ENCODE assay signal across 12 mouse cellular contexts in genomic region chr11:98583571-98583970, GRCm38 (mm10). TPM values are rescaled to one million over a fixed set of nuclear protein-coding genes. Genes with fewer than 3 reads are reported as not detected.
A peak's percentile ranks its signal among the peaks of the same experiment; 100 is the strongest.
DNase-seq lines count a peak whose midpoint lies in the region; ATAC-seq and TF ChIP-seq lines count a peak whose summit lies in the region.
"Had no signal": no experiment of that assay in that cellular context is flagged by ENCODE, and none has a peak within 500 bp of the region (broad histone marks: within the 10 kb centered on the region; RNA-seq: fewer than 3 reads in every experiment).

No protein-coding gene starts in this region.

- peaks cover 19% of the 10 kb centered on the region; the same call in 1 of the 2 replicates for H3K36me3 ChIP-seq in kidney, postnatal 0 days (ENCODE audit: insufficient read depth, low read length)
- H3K36me3 ChIP-seq in CH12.LX (replicated peaks in 1 of 2; ENCODE audit: control insufficient read depth in 1 of 2, insufficient read depth in 1 of 2, low read length in 1 of 2): peaks cover 35 to 56% of the 10 kb centered on the region in 2 experiments
- peaks cover 18% of the 10 kb centered on the region for H3K36me3 ChIP-seq in liver, embryonic 15.5 days (replicated peaks)

- no peaks in the 10 kb centered on the region for H3K27me3 ChIP-seq in kidney, postnatal 0 days (ENCODE audit: insufficient read depth, low read length)
- no peaks in the 10 kb centered on the region for H3K27me3 ChIP-seq in CH12.LX (replicated peaks)
- H3K27me3 ChIP-seq in liver, embryonic 15.5 days: no peaks in the 10 kb centered on the region

- no peak for TF ChIP-seq EP300 in CH12.LX (IDR thresholded peaks at IDR 0.05; ENCODE audit: low read length)

- in situ Hi-C loops in CH12.LX (cut with MboI; ENCODE audit: low pct_ligation_motif_present, low pct_unique_long_range_greater_than_20kb, low sequenced_read_pairs): no loop called here

- no peak overlapping the region for H3K9ac ChIP-seq in kidney, postnatal 0 days (ENCODE audit: low read depth, low read length)
- H3K9ac ChIP-seq in CH12.LX (ENCODE audit: insufficient read depth, low read depth): no peak overlapping the region
- H3K9ac ChIP-seq in liver, embryonic 15.5 days: peak overlapping the region; percentile 77

- no peak overlapping the region for H3K4me3 ChIP-seq in kidney, postnatal 0 days (replicated peaks; ENCODE audit: low read depth, low read length)
- no peak overlapping the region for H3K4me3 ChIP-seq in CH12.LX (replicated peaks in 1 of 3; ENCODE audit: low read depth in 2 of 3, low read length in 2 of 3, poor library complexity in 1 of 3)
- H3K4me3 ChIP-seq in brown adipose tissue, adult 24 weeks (ENCODE audit: insufficient read depth, low read depth, low read length): no peak overlapping the region
- H3K4me3 ChIP-seq in liver, embryonic 15.5 days (replicated peaks): peak overlapping the region; percentile 71
- H3K4me3 ChIP-seq: myocyte had no signal

- no peaks in the 10 kb centered on the region for H3K9me3 ChIP-seq in kidney, postnatal 0 days (replicated peaks; ENCODE audit: low read length)
- no peaks in the 10 kb centered on the region for H3K9me3 ChIP-seq in CH12.LX (replicated peaks; ENCODE audit: low read length)
- no peaks in the 10 kb centered on the region for H3K9me3 ChIP-seq in liver, embryonic 15.5 days (replicated peaks)

- H3K4me1 ChIP-seq in kidney, postnatal 0 days (replicated peaks; ENCODE audit: insufficient read depth, low read length): peaks cover 26% of the 10 kb centered on the region
- peaks cover 16 to 31% of the 10 kb centered on the region in 2 experiments for H3K4me1 ChIP-seq in CH12.LX (ENCODE audit: control insufficient read depth in 1 of 2, insufficient read depth in 2 of 2)
- peaks cover 31% of the 10 kb centered on the region for H3K4me1 ChIP-seq in brown adipose tissue, adult 24 weeks (ENCODE audit: control insufficient read depth, insufficient read depth, insufficient read length, low read length)
- peaks cover 94% of the 10 kb centered on the region for H3K4me1 ChIP-seq in liver, embryonic 15.5 days (replicated peaks)

- H3K79me2 ChIP-seq in CH12.LX (replicated peaks; ENCODE audit: control insufficient read depth, extremely low read depth, insufficient read depth, poor library complexity, severe bottlenecking): peaks cover 17% of the 10 kb centered on the region

- no peak overlapping the region for H3K27ac ChIP-seq in kidney, postnatal 0 days
- no peak overlapping the region for H3K27ac ChIP-seq in CH12.LX (ENCODE audit: insufficient read depth, low read depth)
- H3K27ac ChIP-seq in brown adipose tissue, adult 24 weeks (replicated peaks; ENCODE audit: low read depth, low read length): peak overlapping the region; percentile 99
- H3K27ac ChIP-seq in liver, embryonic 15.5 days (replicated peaks): peak overlapping the region; percentile 100

- no peak overlapping the region for H3K4me2 ChIP-seq in kidney, postnatal 0 days (ENCODE audit: low read length)
- H3K4me2 ChIP-seq in CH12.LX (ENCODE audit: insufficient read depth, low read depth, poor library complexity, severe bottlenecking): no peak overlapping the region
- H3K4me2 ChIP-seq in liver, embryonic 15.5 days: peak overlapping the region; percentile 84

- dilution Hi-C loops in CH12.LX (cut with MboI; ENCODE audit: extremely low pct_ligation_motif_present, extremely low pct_unique_long_range_greater_than_20kb, low sequenced_read_pairs): no loop called here

- no peak for DNase-seq in kidney, postnatal 0 days (ENCODE audit: low spot score)
- DNase-seq in kidney, postnatal 10 days: no peak
- peak; percentile 63 for DNase-seq in CH12.LX (ENCODE audit: extremely low read depth)
- DNase-seq in lung, postnatal 25 days (ENCODE audit: low spot score): no peak
- no peak for DNase-seq in lung, postnatal 14 days
- DNase-seq: cerebellum, adult 18-20 months; gastrocnemius, postnatal 25 days had no signal

- peak; percentile 37 for TF ChIP-seq RAD21 in CH12.LX (IDR thresholded peaks at IDR 0.05; ENCODE audit: low read depth, low read length)

- WGBS in kidney, postnatal 0 days: 80% methylated on average over 1 of the region's 3 CpGs
- 18% methylated on average over 3 of the region's 3 CpGs for WGBS in liver, embryonic 15.5 days (ENCODE audit: insufficient replicate concordance)

- TF ChIP-seq POLR2A in CH12.LX (IDR thresholded peaks at IDR 0.05; ENCODE audit: low read depth, low read length): no peak

- TF ChIP-seq CTCF in kidney, postnatal 0 days (IDR thresholded peaks at IDR 0.05; ENCODE audit: low read depth): peak; percentile 40; the same call in 1 of the 2 replicates
- TF ChIP-seq CTCF in CH12.LX (conservative IDR thresholded peaks at IDR 0.05 in 1 of 2, IDR thresholded peaks at IDR 0.05 in 1 of 2; ENCODE audit: low read depth in 2 of 2, low read length in 2 of 2): peak in 1 of 2 experiments; percentile 66; a peak in 2 of 4 replicates

- no peak for ATAC-seq in kidney, postnatal 0 days (replicated peaks; ENCODE audit: low FRiP score, low read depth)
- ATAC-seq in liver, embryonic 15.5 days (ENCODE audit: insufficient read depth): peak; percentile 29

TF ChIP-seq in CH12.LX, 34 proteins besides CTCF, POLR2A, EP300 and RAD21:
- TF ChIP-seq ELF1 (IDR thresholded peaks at IDR 0.05; ENCODE audit: low read depth, low read length) (no peak), SMC3 (IDR thresholded peaks at IDR 0.05; ENCODE audit: low read depth, low read length) (peak; percentile 63)
TF ChIP-seq in CH12.LX: peak in this region for 1.

RNA-seq across cellular contexts. Expression of gene Ormdl3, which starts 3.6 kb away (rescaled TPM):
- polyA plus RNA-seq in kidney, postnatal 0 days (2015; fragmentation: Nextera tagmentation; extraction: Ambion mirVana): 50.1 and 51.3 TPM in 2 replicates
- total RNA-seq in CH12.LX (2012; rRNA removed): 45.1 and 49.7 TPM in 2 replicates
- 30.6 and 32.9 TPM in 2 replicates for total RNA-seq in CH12.LX (2014; rRNA removed)
- polyA plus RNA-seq in CH12.LX (2012; ENCODE audit: insufficient read length, low read depth): 32.5 and 34.9 TPM in 2 replicates
- polyA plus RNA-seq in brown adipose tissue, adult 24 weeks (2012; ENCODE audit: insufficient read depth, insufficient read length, missing spikeins): 276 and 329 TPM in 2 replicates
- 40.6 and 45.4 TPM in 2 replicates for polyA plus RNA-seq in liver, embryonic 15.5 days (2015; fragmentation: Nextera tagmentation; extraction: Ambion mirVana)

RNA-seq across cellular contexts. Expression of gene Lrrc3c, which starts 14.5 kb away (rescaled TPM):
- polyA plus RNA-seq in kidney, postnatal 0 days (2015; fragmentation: Nextera tagmentation; extraction: Ambion mirVana): not detected in 2 replicates
- total RNA-seq in CH12.LX (2012; rRNA removed): not detected in 2 replicates
- total RNA-seq in CH12.LX (2014; rRNA removed): not detected in 2 replicates
- polyA plus RNA-seq in CH12.LX (2012; ENCODE audit: insufficient read length, low read depth): not detected in 2 replicates
- polyA plus RNA-seq in brown adipose tissue, adult 24 weeks (2012; ENCODE audit: insufficient read depth, insufficient read length, missing spikeins): not detected in 2 replicates
- not detected in 2 replicates for polyA plus RNA-seq in liver, embryonic 15.5 days (2015; fragmentation: Nextera tagmentation; extraction: Ambion mirVana)
- total RNA-seq: gastrocnemius, postnatal 25 days; layer of hippocampus, postnatal 25 days had no signal
- polyA plus RNA-seq: lung, embryonic 16.5 days; myocyte had no signal

RNA-seq across cellular contexts. Expression of gene Zpbp2, which starts 32.7 kb away (rescaled TPM):
- polyA plus RNA-seq in kidney, postnatal 0 days (2015; fragmentation: Nextera tagmentation; extraction: Ambion mirVana): 0.43 and 0.64 TPM in 2 replicates
- total RNA-seq in CH12.LX (2012; rRNA removed) (3.1 and 3.9 TPM in 2 replicates), CH12.LX (2014; rRNA removed) (3.2 and 5.0 TPM in 2 replicates)
- 3.0 and 3.7 TPM in 2 replicates for polyA plus RNA-seq in CH12.LX (2012; ENCODE audit: insufficient read length, low read depth)
- polyA plus RNA-seq in brown adipose tissue, adult 24 weeks (2012; ENCODE audit: insufficient read depth, insufficient read length, missing spikeins): 2.2 and 2.3 TPM in 2 replicates
- 0.62 and 0.79 TPM in 2 replicates for polyA plus RNA-seq in liver, embryonic 15.5 days (2015; fragmentation: Nextera tagmentation; extraction: Ambion mirVana)
- total RNA-seq: gastrocnemius, postnatal 25 days; layer of hippocampus, postnatal 25 days had no signal
- polyA plus RNA-seq: lung, embryonic 16.5 days; myocyte had no signal

RNA-seq across cellular contexts. Expression of gene Ikzf3, which starts 37.7 kb away (rescaled TPM):
- 0.26 and 0.29 TPM in 2 replicates for polyA plus RNA-seq in kidney, postnatal 0 days (2015; fragmentation: Nextera tagmentation; extraction: Ambion mirVana)
- total RNA-seq in CH12.LX (2012; rRNA removed) (110 and 124 TPM in 2 replicates), CH12.LX (2014; rRNA removed) (118 and 130 TPM in 2 replicates)
- polyA plus RNA-seq in CH12.LX (2012; ENCODE audit: insufficient read length, low read depth): 238 and 243 TPM in 2 replicates
- not detected in 2 replicates for polyA plus RNA-seq in brown adipose tissue, adult 24 weeks (2012; ENCODE audit: insufficient read depth, insufficient read length, missing spikeins)
- polyA plus RNA-seq in liver, embryonic 15.5 days (2015; fragmentation: Nextera tagmentation; extraction: Ambion mirVana): 0.10 and 0.13 TPM in 2 replicates
- polyA plus RNA-seq: myocyte had no signal

RNA-seq across cellular contexts. Expression of gene Gm12355, which starts 41.9 kb away (rescaled TPM):
- 0.92 and 1.2 TPM in 2 replicates for polyA plus RNA-seq in kidney, postnatal 0 days (2015; fragmentation: Nextera tagmentation; extraction: Ambion mirVana)
- total RNA-seq in CH12.LX (2012; rRNA removed) (1.8 and 2.0 TPM in 2 replicates), CH12.LX (2014; rRNA removed) (24.2 and 26.0 TPM in 2 replicates)
- 3.0 and 9.8 TPM in 2 replicates for polyA plus RNA-seq in CH12.LX (2012; ENCODE audit: insufficient read length, low read depth)
- 5.2 and 8.8 TPM in 2 replicates for polyA plus RNA-seq in brown adipose tissue, adult 24 weeks (2012; ENCODE audit: insufficient read depth, insufficient read length, missing spikeins)
- polyA plus RNA-seq in liver, embryonic 15.5 days (2015; fragmentation: Nextera tagmentation; extraction: Ambion mirVana): 0.38 and 0.44 TPM in 2 replicates

Comparison
In these comparisons a context has a peak if more than half of its experiments do, and no peak if none do; other contexts are left out.
1. H3K27ac ChIP-seq: peak in brown adipose tissue, adult 24 weeks (single experiment) and liver, embryonic 15.5 days (single experiment); none in kidney, postnatal 0 days (single experiment) and CH12.LX (single experiment).